Mouse (Mus musculus) cortical plate, adult 2 months (tissue): ENCODE measurements around the gene Nudt16l1.

Experiments used
- CTCF ChIP-seq: fragments of 200-500 bp; IDR thresholded peaks from 2 replicates; pipeline ENCODE4 v1.5.1; 2011; ENCODE audit warnings: mild to moderate bottlenecking, control low read depth, low read length; ENCODE audit not compliant: insufficient read depth; ENCODE audit errors: extremely low read depth
- POLR2A ChIP-seq: fragments of 200-500 bp; IDR thresholded peaks from 2 replicates; pipeline ENCODE4 v1.6.1; 2011; ENCODE audit warnings: mild to moderate bottlenecking, low read length, control low read depth; ENCODE audit not compliant: insufficient read depth; ENCODE audit errors: extremely low read depth

DNA sequence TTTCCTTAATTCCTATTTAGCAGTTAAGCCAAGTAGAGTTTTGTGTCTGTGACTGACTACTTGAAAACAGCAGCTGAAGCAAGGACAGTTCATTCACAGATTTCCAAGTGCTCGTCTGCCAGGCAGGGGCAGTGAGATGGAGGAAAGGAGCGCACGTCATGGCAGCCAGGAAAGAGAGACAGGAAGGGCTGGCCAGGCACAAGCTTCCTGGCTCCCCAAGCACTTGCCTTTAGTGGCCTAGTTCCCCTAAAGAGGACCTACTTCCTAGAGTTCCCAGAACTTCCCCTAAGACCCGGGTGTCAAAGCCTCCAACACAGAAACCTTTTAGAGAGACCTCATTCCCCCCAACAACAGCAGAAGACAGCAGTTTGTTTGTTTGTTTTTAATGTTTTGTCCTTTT lies 18.0 kb upstream of the Nudt16l1 start:
- TF ChIP-seq CTCF (no peak), POLR2A (no peak)
